Mouse (Mus musculus) midbrain, embryonic 12.5 days (tissue): ENCODE results near the gene Olfr1101. TPM values are rescaled to one million over a fixed set of nuclear protein-coding genes. Genes with fewer than 3 reads are reported as not detected.

Experiments
- ATAC-seq: fragments of 200-750 bp; cut with Nextera tagmentation; 2 replicates; pipeline ENCODE4 v1.8.0; 2017; ENCODE audit warnings: low read depth, moderate TSS enrichment, moderate library complexity; ENCODE audit not compliant: low FRiP score
- H3K27ac ChIP-seq: fragments of 300-500 bp; sonication (generic); replicated peaks from 2 replicates; pipeline ENCODE4 v1.5.1; 2016; ENCODE audit warnings: mild to moderate bottlenecking
- H3K27me3 ChIP-seq: fragments of 300-500 bp; sonication (generic); 2 replicates; pipeline ENCODE4 v1.6.1; 2016; ENCODE audit warnings: mild to moderate bottlenecking
- H3K36me3 ChIP-seq: fragments of 300-500 bp; sonication (generic); 2 replicates; pipeline ENCODE4 v1.6.1; 2016
- H3K4me1 ChIP-seq: fragments of 300-500 bp; sonication (generic); 2 replicates; pipeline ENCODE4 v1.6.1; 2016
- H3K4me2 ChIP-seq: fragments of 300-500 bp; sonication (generic); replicated peaks from 2 replicates; pipeline ENCODE4 v1.6.1; 2016; ENCODE audit warnings: mild to moderate bottlenecking, moderate library complexity
- H3K4me3 ChIP-seq: fragments of 300-500 bp; sonication (generic); 2 replicates; pipeline ENCODE4 v1.5.1; 2016; ENCODE audit warnings: mild to moderate bottlenecking
- H3K9ac ChIP-seq: fragments of 300-500 bp; sonication (generic); replicated peaks from 2 replicates; pipeline ENCODE4 v1.6.1; 2016; ENCODE audit warnings: mild to moderate bottlenecking, moderate library complexity
- H3K9me3 ChIP-seq: fragments of 300-500 bp; sonication (generic); 2 replicates; pipeline ENCODE4 v1.6.1; 2016; ENCODE audit warnings: mild to moderate bottlenecking
- WGBS: fragments of 180-500 bp; shearing (Covaris S2); methylation state at CpG from one replicate; pipeline ENCODE4 v1.1.7; 2016; 5-methylcytosine and 5-hydroxymethylcytosine counted together
- polyA plus RNA-seq: library from polyadenylated mRNA; unstranded; fragments of >200 nt; fragmentation: Nextera tagmentation; extraction: Ambion mirVana; gene quantifications from 2 replicates; pipeline ENCODE4 v1.2.1, GENCODE M21; 2016

Olfr1101 gene
- polyA plus RNA-seq, result not detected in 2 replicates

GRCm38 (mm10) chr2:86991121-86991520 is at the start of gene Olfr1101:
Gene Olfr1101 (minus strand): TSS chr2:86991221.
- H3K27me3 ChIP-seq, result no peaks in the 10 kb centered on the region
- H3K27ac ChIP-seq, result no peak within 1 kb of the TSS
- H3K4me3 ChIP-seq, result no peak within 1 kb of the TSS
- H3K36me3 ChIP-seq, result no peaks in the 10 kb centered on the region
- H3K9ac ChIP-seq, result no peak within 1 kb of the TSS
- WGBS, result 82% methylated on average over 3 of the region's 3 CpGs
- H3K4me2 ChIP-seq, result no peak within 1 kb of the TSS
- no peaks in the 10 kb centered on the region for H3K4me1 ChIP-seq
- H3K9me3 ChIP-seq, result no peaks in the 10 kb centered on the region
- ATAC-seq, result no peak

GRCm38 (mm10) chr2:87036431-87036830 is 45.4 kb upstream of the Olfr1101 start, which contains the start of gene Olfr1105:
Gene Olfr1105 (minus strand): TSS chr2:87036531.
- H3K9ac ChIP-seq, result no peak within 1 kb of the TSS

GRCm38 (mm10) chr2:87026980-87027379 is 36.0 kb upstream of the Olfr1101 start, which contains the start of gene Olfr1104:
Gene Olfr1104 (minus strand): TSS chr2:87027080.
- WGBS, result 85% methylated on average over 1 of the region's 1 CpGs

More at GRCm38 (mm10) chr2:87036431-87036830, 45.4 kb upstream of the Olfr1101 start, which contains the start of gene Olfr1105:
- no peak within 1 kb of the TSS for H3K4me2 ChIP-seq
- ATAC-seq, result no peak
- no peaks in the 10 kb centered on the region for H3K36me3 ChIP-seq
- H3K27me3 ChIP-seq, result no peaks in the 10 kb centered on the region
- no peak within 1 kb of the TSS for H3K4me3 ChIP-seq
- H3K4me1 ChIP-seq, result no peaks in the 10 kb centered on the region
- H3K27ac ChIP-seq, result no peak within 1 kb of the TSS
- H3K9me3 ChIP-seq, result no peaks in the 10 kb centered on the region

GRCm38 (mm10) chr2:86998098-86998497 is 7.1 kb upstream of the Olfr1101 start, which contains the start of gene Olfr1102:
Gene Olfr1102 (plus strand): TSS chr2:86998398.
- Histone ChIP-seq H3K9me3 (no peaks in the 10 kb centered on the region), H3K9ac (no peak within 1 kb of the TSS), H3K4me2 (no peak within 1 kb of the TSS), H3K27ac (no peak within 1 kb of the TSS), H3K27me3 (no peaks in the 10 kb centered on the region), H3K36me3 (no peaks in the 10 kb centered on the region), H3K4me3 (no peak within 1 kb of the TSS), H3K4me1 (no peaks in the 10 kb centered on the region)
- ATAC-seq, result no peak

More at GRCm38 (mm10) chr2:87026980-87027379, 36.0 kb upstream of the Olfr1101 start, which contains the start of gene Olfr1104:
- H3K27me3 ChIP-seq, result no peaks in the 10 kb centered on the region
- no peak within 1 kb of the TSS for H3K4me3 ChIP-seq
- no peak within 1 kb of the TSS for H3K9ac ChIP-seq
- H3K27ac ChIP-seq, result no peak within 1 kb of the TSS
- no peak for ATAC-seq
- H3K9me3 ChIP-seq, result no peaks in the 10 kb centered on the region
- H3K4me2 ChIP-seq, result no peak within 1 kb of the TSS
- no peaks in the 10 kb centered on the region for H3K4me1 ChIP-seq
- no peaks in the 10 kb centered on the region for H3K36me3 ChIP-seq

GRCm38 (mm10) chr2:86979854-86980253 is 11.2 kb downstream of the Olfr1101 start, which contains the start of gene Olfr1100:
Gene Olfr1100 (minus strand): TSS chr2:86979954.
- Histone ChIP-seq H3K36me3 (no peaks in the 10 kb centered on the region), H3K9ac (no peak within 1 kb of the TSS), H3K4me3 (no peak within 1 kb of the TSS), H3K4me2 (no peak within 1 kb of the TSS), H3K4me1 (no peaks in the 10 kb centered on the region), H3K9me3 (no peaks in the 10 kb centered on the region), H3K27me3 (no peaks in the 10 kb centered on the region), H3K27ac (no peak within 1 kb of the TSS)
- 81% methylated on average over 3 of the region's 3 CpGs for WGBS
- ATAC-seq, result no peak

GRCm38 (mm10) chr2:86960593-86960992 is 30.4 kb downstream of the Olfr1101 start, which contains the start of gene Olfr1099:
Gene Olfr1099 (minus strand): TSS chr2:86960693.
- Histone ChIP-seq H3K9ac (no peak within 1 kb of the TSS), H3K27me3 (no peaks in the 10 kb centered on the region), H3K9me3 (no peaks in the 10 kb centered on the region), H3K4me2 (no peak within 1 kb of the TSS), H3K4me3 (no peak within 1 kb of the TSS), H3K36me3 (no peaks in the 10 kb centered on the region), H3K27ac (no peak within 1 kb of the TSS), H3K4me1 (no peaks in the 10 kb centered on the region)
- 89% methylated on average over 1 of the region's 1 CpGs for WGBS
- no peak for ATAC-seq

Other genes starting within 250 kb of the Olfr1101 start
- not detected in 2 replicates for gene Olfr1090, start 232.2 kb downstream of the Olfr1101 start, polyA plus RNA-seq
- gene Olfr1093, start 208.7 kb downstream of the Olfr1101 start, polyA plus RNA-seq, result not detected in 2 replicates
- gene Olfr141, start 181.2 kb downstream of the Olfr1101 start, polyA plus RNA-seq, result not detected in 2 replicates
- not detected in 2 replicates for gene Olfr1094, start 166.6 kb downstream of the Olfr1101 start, polyA plus RNA-seq
- gene Olfr1095, start 139.5 kb downstream of the Olfr1101 start, polyA plus RNA-seq, result not detected in 2 replicates
- gene Gm13723, start 116.4 kb downstream of the Olfr1101 start, polyA plus RNA-seq, result not detected in 2 replicates
- gene Olfr1097, start 99.0 kb downstream of the Olfr1101 start, polyA plus RNA-seq, result not detected in 2 replicates
- not detected in 2 replicates for gene Olfr1098, start 66.7 kb downstream of the Olfr1101 start, polyA plus RNA-seq
- gene Olfr1099, start 30.5 kb downstream of the Olfr1101 start, polyA plus RNA-seq, result not detected in 2 replicates
- not detected in 2 replicates for gene Olfr1100, start 11.3 kb downstream of the Olfr1101 start, polyA plus RNA-seq
- gene Olfr1102, start 7.2 kb upstream of the Olfr1101 start, polyA plus RNA-seq, result not detected in 2 replicates
- gene Olfr1104, start 35.9 kb upstream of the Olfr1101 start, polyA plus RNA-seq, result not detected in 2 replicates
- gene Olfr1105, start 45.3 kb upstream of the Olfr1101 start, polyA plus RNA-seq, result not detected in 2 replicates
- gene Olfr1106, start 61.1 kb upstream of the Olfr1101 start, polyA plus RNA-seq, result not detected in 2 replicates
- not detected in 2 replicates for gene Olfr1107, start 84.6 kb upstream of the Olfr1101 start, polyA plus RNA-seq
- gene Olfr1109, start 104.8 kb upstream of the Olfr1101 start, polyA plus RNA-seq, result not detected in 2 replicates
- gene Olfr259, start 123.3 kb upstream of the Olfr1101 start, polyA plus RNA-seq, result not detected in 2 replicates
- not detected in 2 replicates for gene Olfr1110, start 149.1 kb upstream of the Olfr1101 start, polyA plus RNA-seq
- not detected in 2 replicates for gene Olfr1111, start 161.4 kb upstream of the Olfr1101 start, polyA plus RNA-seq
- gene Olfr1112, start 196.6 kb upstream of the Olfr1101 start, polyA plus RNA-seq, result not detected in 2 replicates
- not detected in 2 replicates for gene Olfr1113, start 217.7 kb upstream of the Olfr1101 start, polyA plus RNA-seq